Mouse (Mus musculus) ES-Bruce4 (cell line): ENCODE measurements around the gene Gm10272.

Experiments
- CTCF ChIP-seq: IDR thresholded peaks from one replicate; pipeline ENCODE4 v1.8.1; 2011; ENCODE audit warnings: low read depth, low read length
- EP300 ChIP-seq: IDR thresholded peaks from 2 replicates; pipeline ENCODE4 v1.6.1; 2011; ENCODE audit warnings: low read depth, low read length; ENCODE audit not compliant: insufficient read depth
- POLR2A ChIP-seq: IDR thresholded peaks from one replicate; pipeline ENCODE4 v1.8.1; 2011; ENCODE audit warnings: low read length; ENCODE audit not compliant: insufficient read depth

- peak; percentile 34 for TF ChIP-seq CTCF
- TF ChIP-seq EP300 = no peak
- no peak for TF ChIP-seq POLR2A
Measured at GRCm38 (mm10) chr10:77728280-77728679, 21.9 kb downstream of the Gm10272 start.
